Mouse (Mus musculus) CH12.LX (cell line): ENCODE data around the gene Acot13. TPM values are rescaled to one million over a fixed set of nuclear protein-coding genes. Genes with fewer than 3 reads are reported as not detected.
"Not testable (repeated sequence)": the region's sequence is repeated elsewhere in the genome, so short reads cannot be mapped to it uniquely, and the experiment has no call there.

Experiments
- DNase-seq: peaks from one replicate; pipeline ENCODE4 v3.0.0-alpha.2; 2013; ENCODE audit errors: extremely low read depth
- H3K27ac ChIP-seq: 2 replicates; pipeline ENCODE4 v1.5.1; 2012; ENCODE audit warnings: low read depth, mild to moderate bottlenecking, control low read depth, moderate library complexity; ENCODE audit not compliant: insufficient read depth
- H3K27me3 ChIP-seq: replicated peaks from 2 replicates; pipeline ENCODE3; 2012; ENCODE audit warnings: inconsistent platforms
- H3K36me3 ChIP-seq, 2 experiments: replicated peaks in 1 of 2; 2 replicates each; pipeline versions ENCODE3 to v1.6.1; 2012; ENCODE audit warnings: inconsistent platforms in 1 of 2, low read length in 1 of 2, mild to moderate bottlenecking in 1 of 2, mixed read lengths in 1 of 2, moderate library complexity in 1 of 2; ENCODE audit not compliant: control insufficient read depth in 1 of 2, insufficient read depth in 1 of 2
- H3K4me1 ChIP-seq, 2 experiments: 2 replicates each; pipeline ENCODE4 v1.6.1; 2012; ENCODE audit warnings: inconsistent platforms in 1 of 2, moderate library complexity in 1 of 2; ENCODE audit not compliant: insufficient read depth in 2 of 2, control insufficient read depth in 1 of 2
- H3K4me2 ChIP-seq: 2 replicates; pipeline ENCODE4 v1.6.1; 2012; ENCODE audit warnings: low read depth, mild to moderate bottlenecking, control low read depth; ENCODE audit not compliant: poor library complexity, insufficient read depth, severe bottlenecking
- H3K4me3 ChIP-seq, 3 experiments: fragments of 150-350 bp in 1 of 3; sonication (generic) in 1 of 3; replicated peaks in 1 of 3; 2 replicates each; pipeline versions ENCODE3 to v1.5.1; 2011 to 2012; ENCODE audit warnings: low read depth in 2 of 3, low read length in 2 of 3, mild to moderate bottlenecking in 2 of 3, moderate library complexity in 2 of 3, control low read depth in 1 of 3, improper control_type of control experiment in 1 of 3, inconsistent platforms in 1 of 3, mixed read lengths in 1 of 3; ENCODE audit not compliant: poor library complexity in 1 of 3
- H3K79me2 ChIP-seq: replicated peaks from 2 replicates; pipeline ENCODE4 v1.6.1; 2012; ENCODE audit warnings: mild to moderate bottlenecking, moderate library complexity; ENCODE audit not compliant: control insufficient read depth, poor library complexity, insufficient read depth, severe bottlenecking; ENCODE audit errors: extremely low read depth
- H3K9ac ChIP-seq: 2 replicates; pipeline ENCODE4 v1.6.1; 2012; ENCODE audit warnings: low read depth, mild to moderate bottlenecking, control low read depth, moderate library complexity; ENCODE audit not compliant: insufficient read depth
- H3K9me3 ChIP-seq: replicated peaks from 2 replicates; pipeline ENCODE3; 2012; ENCODE audit warnings: low read length, inconsistent platforms, mixed read lengths
- BHLHE40 ChIP-seq: IDR thresholded peaks from 2 replicates; pipeline ENCODE4 v1.6.1; 2011; ENCODE audit warnings: mild to moderate bottlenecking, low read depth, low read length, improper control_type of control experiment
- CHD1 ChIP-seq: IDR thresholded peaks from 2 replicates; pipeline ENCODE4 v1.6.1; 2012; ENCODE audit warnings: low read depth, low read length, improper control_type of control experiment, inconsistent platforms
- E2F4 ChIP-seq: IDR thresholded peaks from 2 replicates; pipeline ENCODE4 v1.6.1; 2011; ENCODE audit warnings: low read depth, low read length, improper control_type of control experiment; ENCODE audit not compliant: insufficient replicate concordance
- EP300 ChIP-seq: IDR thresholded peaks from 2 replicates; pipeline ENCODE4 v1.6.1; 2011; ENCODE audit warnings: low read length, improper control_type of control experiment
- GABPA ChIP-seq: IDR thresholded peaks from 2 replicates; pipeline ENCODE4 v1.6.1; 2012; ENCODE audit warnings: low read depth, low read length, improper control_type of control experiment, inconsistent platforms; ENCODE audit not compliant: insufficient replicate concordance
- HCFC1 ChIP-seq: IDR thresholded peaks from 2 replicates; pipeline ENCODE4 v1.6.1; 2012; ENCODE audit warnings: low read depth, mild to moderate bottlenecking, inconsistent platforms, low read length, improper control_type of control experiment
- JUND ChIP-seq: conservative IDR thresholded peaks from 2 replicates; pipeline ENCODE4 v1.6.1; 2011; ENCODE audit warnings: low read depth, low read length, improper control_type of control experiment
- KAT2A ChIP-seq: IDR thresholded peaks from 2 replicates; pipeline ENCODE4 v1.6.1; 2012; ENCODE audit warnings: low read length, improper control_type of control experiment, inconsistent platforms; ENCODE audit not compliant: insufficient replicate concordance
- MAZ ChIP-seq: IDR thresholded peaks from 2 replicates; pipeline ENCODE4 v1.6.1; 2012; ENCODE audit warnings: low read depth, mild to moderate bottlenecking, inconsistent platforms, low read length, improper control_type of control experiment, moderate library complexity
- MYC ChIP-seq: IDR thresholded peaks from 2 replicates; pipeline ENCODE4 v1.6.1; 2011; ENCODE audit warnings: low read depth, mild to moderate bottlenecking, improper control_type of control experiment, low read length
- PAX5 ChIP-seq: IDR thresholded peaks from 2 replicates; pipeline ENCODE4 v1.6.1; 2012; ENCODE audit warnings: low read length, inconsistent platforms, mixed read lengths
- POLR2A ChIP-seq: IDR thresholded peaks from 2 replicates; pipeline ENCODE4 v1.6.1; 2011; ENCODE audit warnings: low read depth, mild to moderate bottlenecking, improper control_type of control experiment, low read length
- POLR2AphosphoS2 ChIP-seq: IDR thresholded peaks from 2 replicates; pipeline ENCODE4 v1.6.1; 2011; ENCODE audit warnings: low read depth, low read length, improper control_type of control experiment
- RAD21 ChIP-seq: IDR thresholded peaks from 2 replicates; pipeline ENCODE4 v1.6.1; 2011; ENCODE audit warnings: low read depth, mild to moderate bottlenecking, low read length, improper control_type of control experiment, moderate library complexity
- SMC3 ChIP-seq: IDR thresholded peaks from 2 replicates; pipeline ENCODE4 v1.6.1; 2011; ENCODE audit warnings: low read depth, low read length, improper control_type of control experiment
- TBP ChIP-seq: conservative IDR thresholded peaks from 2 replicates; pipeline ENCODE4 v1.6.1; 2011; ENCODE audit warnings: low read depth, low read length, improper control_type of control experiment
- UBTF ChIP-seq: IDR thresholded peaks from 2 replicates; pipeline ENCODE4 v1.6.1; 2012; ENCODE audit warnings: low read depth, mild to moderate bottlenecking, inconsistent platforms, low read length, improper control_type of control experiment, moderate library complexity
- USF1 ChIP-seq: IDR thresholded peaks from 2 replicates; pipeline ENCODE4 v1.6.1; 2014; ENCODE audit warnings: low read depth, mild to moderate bottlenecking, inconsistent platforms, low read length, improper control_type of control experiment
- ZC3H11A ChIP-seq: IDR thresholded peaks from 2 replicates; pipeline ENCODE4 v1.6.1; 2012; ENCODE audit warnings: low read depth, mild to moderate bottlenecking, inconsistent platforms, low read length, improper control_type of control experiment
- ZKSCAN1 ChIP-seq: IDR thresholded peaks from 2 replicates; pipeline ENCODE4 v1.6.1; 2012; ENCODE audit warnings: low read depth, inconsistent platforms, low read length, improper control_type of control experiment, borderline replicate concordance
- ZMIZ1 ChIP-seq: IDR thresholded peaks from 2 replicates; pipeline ENCODE4 v1.6.1; 2012; ENCODE audit warnings: low read depth, mild to moderate bottlenecking, inconsistent platforms, low read length, improper control_type of control experiment
- dilution Hi-C: fragments of 300-500 bp; cut with MboI; formaldehyde crosslinking; loops from 2 replicates; pipeline ENCODE4 v1.14.3; 2020; ENCODE audit warnings: low sequenced_read_pairs; ENCODE audit not compliant: extremely low pct_unique_long_range_greater_than_20kb, extremely low pct_ligation_motif_present
- in situ Hi-C: fragments of 300-500 bp; cut with MboI; formaldehyde crosslinking; loops from 3 replicates; pipeline ENCODE4 v1.14.3; 2019; ENCODE audit warnings: low sequenced_read_pairs, low pct_ligation_motif_present, low pct_unique_long_range_greater_than_20kb, mixed read lengths
- polyA plus RNA-seq: library from polyadenylated mRNA; unstranded; fragments of >175 nt; gene quantifications from 2 replicates; pipeline ENCODE4 v1.2.1, GENCODE M21; 2012; ENCODE audit warnings: low read depth; ENCODE audit not compliant: insufficient read length
- total RNA-seq, 2 experiments: library from RNA; depleted of rRNA; stranded (reverse); fragments of 300-350 nt in 1 of 2; fragments of >200 nt in 1 of 2; gene quantifications; 2 replicates each; pipeline ENCODE4 v1.2.3; 2012 to 2014

Acot13 gene
- total and polyA plus RNA-seq, 3 experiments: 37.1 to 50.5 (median 45.5) TPM

GRCm38 (mm10) chr13:24839831-24840230 is 8.5 kb upstream of the Acot13 start:
- H3K9ac ChIP-seq: no peak overlapping the region
- H3K36me3 ChIP-seq: peaks cover 23 to 71% of the 10 kb centered on the region in 2 experiments
- dilution Hi-C loops: no loop called here

GRCm38 (mm10) chr13:24837765-24838164 is 6.4 kb upstream of the Acot13 start:
- H3K27ac ChIP-seq, DNase-seq, H3K4me3 ChIP-seq, H3K4me2 ChIP-seq, H3K27me3 ChIP-seq, in situ Hi-C loops, H3K9me3 ChIP-seq, dilution Hi-C loops, H3K9ac ChIP-seq: not testable (repeated sequence)
- H3K79me2 ChIP-seq: peaks cover 56% of the 10 kb centered on the region
- H3K36me3 ChIP-seq: peaks cover 23 to 63% of the 10 kb centered on the region in 2 experiments
- peaks cover 0 to 27% of the 10 kb centered on the region in 2 experiments; a peak in 3 of 4 replicates for H3K4me1 ChIP-seq

More at GRCm38 (mm10) chr13:24839831-24840230, 8.5 kb upstream of the Acot13 start:
- Histone ChIP-seq H3K27me3 (no peaks in the 10 kb centered on the region), H3K4me2 (no peak overlapping the region), H3K4me3 (no peak overlapping the region), H3K27ac (no peak overlapping the region), H3K9me3 (no peaks in the 10 kb centered on the region), H3K4me1 (peaks cover 0 to 11% of the 10 kb centered on the region in 2 experiments; a peak in 1 of 4 replicates), H3K79me2 (peaks cover 36% of the 10 kb centered on the region)
- in situ Hi-C loops: no loop called here
- TF ChIP-seq POLR2AphosphoS2 (no peak), EP300 (no peak), SMC3 (no peak), POLR2A (no peak)
- DNase-seq: no peak

GRCm38 (mm10) chr13:24832811-24833155 is 1.4 kb upstream of the Acot13 start:
- TF ChIP-seq UBTF (no peak), RAD21 (no peak), MYC (no peak), HCFC1 (no peak), MAZ (no peak), BHLHE40 (no peak), GABPA (no peak), ZMIZ1 (no peak), ZKSCAN1 (no peak), USF1 (no peak), E2F4 (no peak), SMC3 (no peak), PAX5 (no peak), KAT2A (no peak), ZC3H11A (no peak), CHD1 (no peak), TBP (no peak), JUND (no peak)
- TF ChIP-seq, all 38 proteins: peak for 0
- H3K36me3 ChIP-seq: peaks cover 4 to 35% of the 10 kb centered on the region in 2 experiments
- no peaks in the 10 kb centered on the region for H3K27me3 ChIP-seq
- no peak overlapping the region for H3K27ac ChIP-seq
- H3K79me2 ChIP-seq: peaks cover 52% of the 10 kb centered on the region
- peaks cover 0 to 32% of the 10 kb centered on the region in 2 experiments; a peak in 3 of 4 replicates for H3K4me1 ChIP-seq
- no peaks in the 10 kb centered on the region for H3K9me3 ChIP-seq
- H3K4me2 ChIP-seq: peak overlapping the region; percentile 99
- H3K4me3 ChIP-seq: peak overlapping the region; percentile 77 to 96 (median 79)
- DNase-seq: no peak
- dilution Hi-C loops: no loop called here
- H3K9ac ChIP-seq: peak overlapping the region; percentile 74
- in situ Hi-C loops: no loop called here
